Mouse (Mus musculus) stomach, embryonic 14.5 days (tissue): ENCODE results near the gene Arl4c. TPM values are rescaled to one million over a fixed set of nuclear protein-coding genes. Genes with fewer than 3 reads are reported as not detected.
A peak's percentile ranks its signal among the peaks of the same experiment; 100 is the strongest.
"Not testable (repeated sequence)": the region's sequence is repeated elsewhere in the genome, so short reads cannot be mapped to it uniquely, and the experiment has no call there.

Experiments used
- ATAC-seq: fragments of 200-750 bp; cut with Nextera tagmentation; 2 replicates; pipeline ENCODE4 v1.8.0; 2017; ENCODE audit warnings: low read depth, moderate TSS enrichment; ENCODE audit not compliant: insufficient number of reproducible peaks, insufficient read depth, low FRiP score
- H3K27ac ChIP-seq: fragments of 300-500 bp; sonication (generic); 2 replicates; pipeline ENCODE4 v1.5.1; 2014; ENCODE audit warnings: mild to moderate bottlenecking, low read length, moderate library complexity, mixed read lengths
- H3K27me3 ChIP-seq: fragments of 300-500 bp; sonication (generic); 2 replicates; pipeline ENCODE4 v1.6.1; 2014; ENCODE audit warnings: low read length, control low read depth, mixed read lengths; ENCODE audit not compliant: control insufficient read depth, insufficient read depth
- H3K36me3 ChIP-seq: fragments of 300-500 bp; sonication (generic); 2 replicates; pipeline ENCODE4 v1.6.1; 2014; ENCODE audit warnings: mild to moderate bottlenecking, control low read depth, low read length, moderate library complexity, mixed read lengths; ENCODE audit not compliant: control insufficient read depth, insufficient read depth
- H3K4me1 ChIP-seq: fragments of 300-500 bp; sonication (generic); 2 replicates; pipeline ENCODE4 v1.6.1; 2014; ENCODE audit warnings: low read length, control low read depth, mixed read lengths; ENCODE audit not compliant: control insufficient read depth, insufficient read depth
- H3K4me2 ChIP-seq: fragments of 300-500 bp; sonication (generic); replicated peaks from 2 replicates; pipeline ENCODE4 v1.6.1; 2014; ENCODE audit warnings: low read depth, low read length, control low read depth
- H3K4me3 ChIP-seq: fragments of 300-500 bp; sonication (generic); 2 replicates; pipeline ENCODE4 v1.5.1; 2014; ENCODE audit warnings: low read depth, low read length, control low read depth
- H3K9ac ChIP-seq: fragments of 300-500 bp; sonication (generic); replicated peaks from 2 replicates; pipeline ENCODE4 v1.6.1; 2014; ENCODE audit warnings: low read depth, mild to moderate bottlenecking, control low read depth, low read length, moderate library complexity, mixed read lengths
- H3K9me3 ChIP-seq: fragments of 300-500 bp; sonication (generic); 2 replicates; pipeline ENCODE4 v1.6.1; 2016; ENCODE audit warnings: low read depth, low read length, control low read depth; ENCODE audit not compliant: control insufficient read depth
- WGBS: fragments of 180-500 bp; shearing (Covaris S2); extraction: QIAGEN DNeasy Blood & Tissue Kit; methylation state at CpG from one replicate; pipeline ENCODE4 v1.1.7; 2014; 5-methylcytosine and 5-hydroxymethylcytosine counted together
- polyA plus RNA-seq: library from polyadenylated mRNA; unstranded; fragments of >200 nt; fragmentation: Nextera tagmentation; extraction: Ambion mirVana; gene quantifications from 2 replicates; pipeline ENCODE4 v1.2.1, GENCODE M21; 2014

The Arl4c gene
- polyA plus RNA-seq, 1 experiment from 2014 or later = 6.5 TPM

- peaks cover 13% of the 10 kb centered on the region; the same call in 1 of the 2 replicates for H3K4me1 ChIP-seq
- no peaks in the 10 kb centered on the region for H3K27me3 ChIP-seq
- no peak overlapping the region for H3K4me3 ChIP-seq
- H3K36me3 ChIP-seq = no peaks in the 10 kb centered on the region
- H3K4me2 ChIP-seq = no peak overlapping the region
- H3K9me3 ChIP-seq = no peaks in the 10 kb centered on the region
- H3K27ac ChIP-seq = no peak overlapping the region
- 49% methylated on average over 5 of the region's 5 CpGs for WGBS
- H3K9ac ChIP-seq = no peak overlapping the region
- no peak for ATAC-seq
Observed at GRCm38 (mm10) chr1:88643181-88643823, 58.7 kb downstream of the Arl4c start.

- no peak for ATAC-seq
Observed at GRCm38 (mm10) chr1:88642735-88643134, 59.3 kb downstream of the Arl4c start.

GRCm38 (mm10) chr1:88641678-88642215, 60.3 kb downstream of the Arl4c start:
- H3K9ac ChIP-seq = no peak overlapping the region
- no peak overlapping the region for H3K4me2 ChIP-seq
- H3K9me3 ChIP-seq = no peaks in the 10 kb centered on the region
- WGBS = 75% methylated on average over 2 of the region's 2 CpGs
- H3K36me3 ChIP-seq = no peaks in the 10 kb centered on the region
- no peaks in the 10 kb centered on the region for H3K27me3 ChIP-seq
- peaks cover 13% of the 10 kb centered on the region; the same call in 1 of the 2 replicates for H3K4me1 ChIP-seq
- no peak for ATAC-seq
- no peak overlapping the region for H3K27ac ChIP-seq
- H3K4me3 ChIP-seq = no peak overlapping the region

More at GRCm38 (mm10) chr1:88642735-88643134, 59.3 kb downstream of the Arl4c start:
- Histone ChIP-seq H3K27me3 (no peaks in the 10 kb centered on the region), H3K4me1 (peaks cover 13% of the 10 kb centered on the region; the same call in 1 of the 2 replicates), H3K9me3 (no peaks in the 10 kb centered on the region), H3K9ac (no peak overlapping the region), H3K36me3 (no peaks in the 10 kb centered on the region), H3K4me2 (no peak overlapping the region), H3K4me3 (no peak overlapping the region), H3K27ac (no peak overlapping the region)
- 83% methylated on average over 4 of the region's 4 CpGs for WGBS

GRCm38 (mm10) chr1:88641194-88641593, 60.8 kb downstream of the Arl4c start:
- WGBS = 85% methylated on average over 3 of the region's 3 CpGs
- no peak overlapping the region for H3K27ac ChIP-seq
- H3K27me3 ChIP-seq = no peaks in the 10 kb centered on the region
- H3K4me3 ChIP-seq = no peak overlapping the region
- H3K4me2 ChIP-seq = no peak overlapping the region
- no peaks in the 10 kb centered on the region for H3K9me3 ChIP-seq
- H3K4me1 ChIP-seq = peaks cover 13% of the 10 kb centered on the region; the same call in 1 of the 2 replicates
- H3K36me3 ChIP-seq = no peaks in the 10 kb centered on the region
- ATAC-seq = no peak
- no peak overlapping the region for H3K9ac ChIP-seq

DNA sequence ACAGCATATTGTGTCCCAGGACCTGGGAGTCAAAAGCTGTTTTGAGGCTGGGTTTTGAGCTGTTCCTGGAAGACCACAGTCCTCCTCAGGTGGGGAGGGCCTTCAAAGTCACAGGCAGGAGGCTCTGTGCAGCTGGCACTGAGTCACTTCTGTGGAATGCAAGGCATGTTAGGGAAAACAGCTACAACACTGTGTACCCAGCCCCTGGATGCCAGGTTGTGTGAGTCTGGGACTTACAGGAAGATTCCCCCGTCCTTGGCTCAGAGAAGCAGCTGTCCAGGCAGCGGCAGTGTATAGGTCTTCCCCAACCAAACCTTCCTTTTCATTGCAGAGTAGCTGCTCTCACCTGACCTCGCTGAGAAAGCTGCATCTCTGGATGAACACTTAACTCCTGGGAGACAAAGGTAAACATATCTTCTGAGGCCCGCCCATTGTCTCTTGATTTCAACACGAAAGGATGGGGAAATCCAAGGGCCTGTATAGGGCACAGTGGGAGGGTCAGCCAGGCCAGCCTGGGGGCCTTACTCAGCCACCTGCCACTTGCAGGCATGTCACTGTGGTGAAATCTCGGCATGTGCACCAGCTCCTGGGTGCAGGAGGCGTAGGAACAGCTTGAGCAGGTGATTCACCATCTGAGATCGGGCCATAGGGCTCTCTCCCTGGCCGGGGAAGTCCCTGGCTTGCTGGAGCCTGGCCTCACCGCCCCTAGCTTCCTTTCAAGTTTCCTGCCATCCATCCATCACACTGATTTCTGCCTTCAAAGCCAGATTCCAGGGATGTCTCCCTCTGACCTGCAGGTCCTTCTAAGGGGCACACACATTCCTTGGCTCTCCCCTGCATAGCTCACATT, 62.4 kb downstream of the Arl4c start:
- Histone ChIP-seq H3K4me1 (peaks cover 13% of the 10 kb centered on the region; the same call in 1 of the 2 replicates), H3K36me3 (no peaks in the 10 kb centered on the region), H3K27me3 (no peaks in the 10 kb centered on the region), H3K4me2 (no peak overlapping the region), H3K4me3 (no peak overlapping the region), H3K9ac (no peak overlapping the region), H3K9me3 (no peaks in the 10 kb centered on the region), H3K27ac (0 out of 2 replicates have a peak overlapping the region, but pooled peaks have one; percentile 48)
- WGBS = 16% methylated on average over 10 of the region's 10 CpGs
- ATAC-seq = peak; percentile 6; the same call in 1 of the 2 replicates

DNA sequence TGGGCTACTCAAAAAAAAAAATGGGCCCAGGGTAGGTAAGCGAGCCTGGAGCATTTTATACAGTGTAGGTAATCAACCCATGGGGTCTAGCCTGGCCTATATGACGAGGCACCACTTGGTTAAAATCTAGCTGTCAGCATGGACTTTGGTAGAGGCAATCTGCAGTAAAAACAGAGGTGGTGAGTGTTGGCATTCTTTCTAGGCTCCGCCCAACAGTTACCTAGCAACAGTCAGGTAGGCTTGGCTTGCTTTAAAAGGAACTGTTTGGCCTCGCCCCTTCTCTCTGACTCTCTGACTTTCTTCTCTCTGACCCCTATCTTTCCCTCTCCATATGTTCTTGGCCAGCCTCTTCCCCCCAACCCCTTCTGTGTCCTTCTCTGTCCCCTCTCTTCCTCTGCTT, 63.4 kb downstream of the Arl4c start:
- H3K4me2 ChIP-seq = no peak overlapping the region
- no peaks in the 10 kb centered on the region for H3K36me3 ChIP-seq
- H3K9ac ChIP-seq = no peak overlapping the region
- peaks cover 13% of the 10 kb centered on the region; the same call in 1 of the 2 replicates for H3K4me1 ChIP-seq
- H3K27me3 ChIP-seq = no peaks in the 10 kb centered on the region
- ATAC-seq = 0 out of 2 replicates have a peak, but pooled peaks have one; percentile 44
- H3K27ac ChIP-seq = no peak overlapping the region
- WGBS = 61% methylated on average over 4 of the region's 4 CpGs
- H3K9me3 ChIP-seq = no peaks in the 10 kb centered on the region
- H3K4me3 ChIP-seq = no peak overlapping the region

DNA sequence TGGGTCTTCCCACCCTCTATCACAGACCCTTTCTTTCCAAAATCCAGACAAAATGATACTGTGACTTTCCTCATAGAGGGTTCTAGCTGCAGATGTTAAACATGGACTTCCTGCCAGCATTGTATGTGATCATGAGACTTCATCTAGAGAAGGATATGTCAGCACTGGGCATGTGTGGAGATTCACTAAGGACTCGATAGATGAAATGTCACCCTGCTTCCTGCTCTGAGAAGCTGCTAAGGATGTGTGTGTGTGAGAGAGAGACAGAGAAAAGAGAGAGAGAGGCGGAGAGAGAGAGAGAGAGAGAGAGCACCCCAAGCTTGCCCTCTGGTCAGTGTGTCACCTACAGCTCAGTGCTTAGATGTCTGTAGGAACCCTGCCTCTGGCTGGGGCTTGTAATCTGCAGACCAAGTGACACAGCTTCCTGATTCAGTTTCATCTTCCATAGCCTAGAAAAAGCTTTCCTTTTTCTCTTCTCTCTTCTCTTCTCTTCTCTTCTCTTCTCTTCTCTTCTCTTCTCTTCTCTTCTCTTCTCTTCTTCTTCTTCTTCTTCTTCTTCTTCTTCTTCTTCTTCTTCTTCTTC, 65.4 kb downstream of the Arl4c start:
- WGBS = 68% methylated on average over 2 of the region's 2 CpGs
- H3K36me3 ChIP-seq, H3K27ac ChIP-seq, H3K27me3 ChIP-seq, H3K9ac ChIP-seq, H3K9me3 ChIP-seq, H3K4me2 ChIP-seq, ATAC-seq, H3K4me3 ChIP-seq: not testable (repeated sequence)
- H3K4me1 ChIP-seq = peaks cover 13% of the 10 kb centered on the region; the same call in 1 of the 2 replicates

DNA sequence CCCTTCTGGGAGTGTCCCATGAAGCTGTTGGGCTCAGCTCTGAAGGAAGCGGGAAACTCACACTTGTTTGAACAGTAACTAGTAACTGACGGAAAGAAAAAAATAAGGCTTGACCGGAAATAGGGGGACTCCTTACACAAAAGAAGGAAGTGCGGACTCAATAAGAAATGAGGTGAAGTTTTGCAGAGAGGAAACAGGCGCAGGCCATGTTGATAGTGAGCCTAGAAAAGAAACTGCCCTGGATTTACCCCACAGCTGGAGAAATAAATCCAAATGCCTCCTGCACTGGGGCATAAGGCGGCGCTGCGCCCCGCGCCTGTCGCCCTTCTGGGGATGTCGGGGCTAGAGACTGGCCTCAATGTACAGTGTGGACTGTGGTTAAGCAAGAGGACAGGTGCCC, 66.4 kb downstream of the Arl4c start:
- H3K9ac ChIP-seq = no peak overlapping the region
- H3K27ac ChIP-seq = peak overlapping the region; percentile 52; the same call in 1 of the 2 replicates
- H3K9me3 ChIP-seq = no peaks in the 10 kb centered on the region
- H3K36me3 ChIP-seq = no peaks in the 10 kb centered on the region
- H3K4me3 ChIP-seq = no peak overlapping the region
- no peaks in the 10 kb centered on the region for H3K27me3 ChIP-seq
- peaks cover 13% of the 10 kb centered on the region; the same call in 1 of the 2 replicates for H3K4me1 ChIP-seq
- 73% methylated on average over 12 of the region's 12 CpGs for WGBS
- no peak for ATAC-seq
- H3K4me2 ChIP-seq = no peak overlapping the region
